Mouse (Mus musculus) kidney, postnatal 0 days (tissue): ENCODE measurements at regions not wholly inside any gene's neighbourhood (a gene's known extent, or its start where the extent isn't known, plus 50 kb on each side); places are given as distances from the start of the nearest gene placed in this dataset.
A peak's percentile ranks its signal among the peaks of the same experiment; 100 is the strongest.

Source experiments
- ATAC-seq: fragments of 200-750 bp; cut with Nextera tagmentation; replicated peaks from 2 replicates; pipeline ENCODE4 v1.8.0; 2017; ENCODE audit warnings: low read depth, moderate number of reproducible peaks, moderate TSS enrichment, moderate library complexity; ENCODE audit not compliant: low FRiP score
- DNase-seq: peaks from one replicate; pipeline ENCODE4 v3.0.0-alpha.2; 2016; ENCODE audit warnings: low spot score
- H3K27ac ChIP-seq: fragments of 300-500 bp; sonication (generic); 2 replicates; pipeline ENCODE4 v1.5.1; 2014; ENCODE audit warnings: mild to moderate bottlenecking
- H3K27me3 ChIP-seq: fragments of 300-500 bp; sonication (generic); 2 replicates; pipeline ENCODE4 v1.6.1; 2014; ENCODE audit warnings: low read length, mixed read lengths; ENCODE audit not compliant: insufficient read depth
- H3K36me3 ChIP-seq: fragments of 300-500 bp; sonication (generic); 2 replicates; pipeline ENCODE4 v1.6.1; 2014; ENCODE audit warnings: low read length, mixed read lengths; ENCODE audit not compliant: insufficient read depth
- H3K4me1 ChIP-seq: fragments of 300-500 bp; sonication (generic); replicated peaks from 2 replicates; pipeline ENCODE4 v1.6.1; 2014; ENCODE audit warnings: antibody characterized with exemption, low read length, mixed read lengths; ENCODE audit not compliant: insufficient read depth
- H3K4me2 ChIP-seq: fragments of 300-500 bp; sonication (generic); 2 replicates; pipeline ENCODE4 v1.6.1; 2014; ENCODE audit warnings: mild to moderate bottlenecking, low read length, moderate library complexity, mixed read lengths
- H3K4me3 ChIP-seq: fragments of 300-500 bp; sonication (generic); replicated peaks from 2 replicates; pipeline ENCODE4 v1.5.1; 2014; ENCODE audit warnings: low read depth, low read length
- H3K9ac ChIP-seq: fragments of 300-500 bp; sonication (generic); 2 replicates; pipeline ENCODE4 v1.6.1; 2014; ENCODE audit warnings: low read depth, low read length
- H3K9me3 ChIP-seq: fragments of 300-500 bp; sonication (generic); replicated peaks from 2 replicates; pipeline ENCODE4 v1.6.1; 2016; ENCODE audit warnings: low read length, inconsistent platforms, mixed read lengths
- CTCF ChIP-seq: IDR thresholded peaks from 2 replicates; pipeline ENCODE4 v1.5.1; 2016; ENCODE audit warnings: antibody characterized with exemption, low read depth, mild to moderate bottlenecking, moderate library complexity
- WGBS: fragments of 180-500 bp; shearing (Covaris S2); extraction: QIAGEN DNeasy Blood & Tissue Kit; methylation state at CpG from one replicate; pipeline ENCODE4 v1.1.7; 2014; 5-methylcytosine and 5-hydroxymethylcytosine counted together

- H3K36me3 ChIP-seq: no peaks in the 10 kb centered on the region
- H3K9ac ChIP-seq: no peak overlapping the region
- 81% methylated on average over 1 of the region's 1 CpGs for whole genome bisulfite sequencing
- ATAC-seq: no peak
- no peak for TF ChIP-seq CTCF
- no peak overlapping the region for H3K4me3 ChIP-seq
- DNase-seq: no peak
- H3K4me1 ChIP-seq: no peaks in the 10 kb centered on the region; the same call in 1 of the 2 replicates
- H3K27ac ChIP-seq: no peak overlapping the region
- no peak overlapping the region for H3K4me2 ChIP-seq
- H3K27me3 ChIP-seq: no peaks in the 10 kb centered on the region
- no peaks in the 10 kb centered on the region for H3K9me3 ChIP-seq
Measured at GRCm38 (mm10) chr1:151098763-151099162, 83.6 kb upstream of the Gm47985 start.

GRCm38 (mm10) chr1:151100565-151101483, 81.5 kb upstream of the Gm47985 start:
- no peak for TF ChIP-seq CTCF
- H3K4me3 ChIP-seq: no peak overlapping the region
- no peak overlapping the region for H3K27ac ChIP-seq
- H3K36me3 ChIP-seq: no peaks in the 10 kb centered on the region
- no peak for DNase-seq
- 65% methylated on average over 12 of the region's 12 CpGs for whole genome bisulfite sequencing
- no peaks in the 10 kb centered on the region; the same call in none of the 2 replicates for H3K4me1 ChIP-seq
- no peaks in the 10 kb centered on the region for H3K9me3 ChIP-seq
- ATAC-seq: no peak
- no peak overlapping the region for H3K9ac ChIP-seq
- H3K27me3 ChIP-seq: no peaks in the 10 kb centered on the region
- no peak overlapping the region for H3K4me2 ChIP-seq

GRCm38 (mm10) chr1:151101516-151101915, 80.8 kb upstream of the Gm47985 start:
- no peak for ATAC-seq
- H3K4me3 ChIP-seq: no peak overlapping the region
- no peak overlapping the region for H3K9ac ChIP-seq
- no peaks in the 10 kb centered on the region for H3K36me3 ChIP-seq
- no peaks in the 10 kb centered on the region; the same call in none of the 2 replicates for H3K4me1 ChIP-seq
- TF ChIP-seq CTCF: no peak
- H3K27me3 ChIP-seq: no peaks in the 10 kb centered on the region
- 89% methylated on average over 1 of the region's 1 CpGs for WGBS
- no peak for DNase-seq
- H3K27ac ChIP-seq: no peak overlapping the region
- no peaks in the 10 kb centered on the region for H3K9me3 ChIP-seq
- no peak overlapping the region for H3K4me2 ChIP-seq

- Histone ChIP-seq H3K9me3 (no peaks in the 10 kb centered on the region), H3K27ac (no peak overlapping the region), H3K9ac (no peak overlapping the region), H3K4me2 (no peak overlapping the region), H3K4me3 (no peak overlapping the region), H3K4me1 (no peaks in the 10 kb centered on the region; the same call in none of the 2 replicates), H3K36me3 (no peaks in the 10 kb centered on the region), H3K27me3 (no peaks in the 10 kb centered on the region)
- DNase-seq (no peak), ATAC-seq (no peak)
- no peak for TF ChIP-seq CTCF
- WGBS: 76% methylated on average over 3 of the region's 3 CpGs
Measured at GRCm38 (mm10) chr1:151102061-151102460, 80.3 kb upstream of the Gm47985 start.

- DNase-seq (no peak), ATAC-seq (no peak; the same call in 1 of the 2 replicates)
- H3K27me3 ChIP-seq: no peaks in the 10 kb centered on the region
- no peaks in the 10 kb centered on the region for H3K36me3 ChIP-seq
- H3K27ac ChIP-seq: no peak overlapping the region; the same call in 1 of the 2 replicates
- peak; percentile 41; the same call in 1 of the 2 replicates for TF ChIP-seq CTCF
- H3K4me3 ChIP-seq: no peak overlapping the region
- H3K9ac ChIP-seq: no peak overlapping the region
- H3K4me1 ChIP-seq: no peaks in the 10 kb centered on the region; the same call in none of the 2 replicates
- no peak overlapping the region for H3K4me2 ChIP-seq
- H3K9me3 ChIP-seq: no peaks in the 10 kb centered on the region
- 64% methylated on average over 16 of the region's 16 CpGs for WGBS
Measured at GRCm38 (mm10) chr1:151102646-151103391, 79.5 kb upstream of the Gm47985 start.

GRCm38 (mm10) chr1:151103522-151104037, 78.8 kb upstream of the Gm47985 start:
- Histone ChIP-seq H3K9ac (no peak overlapping the region), H3K36me3 (no peaks in the 10 kb centered on the region), H3K4me1 (no peaks in the 10 kb centered on the region; the same call in none of the 2 replicates), H3K9me3 (no peaks in the 10 kb centered on the region), H3K4me3 (no peak overlapping the region), H3K27ac (no peak overlapping the region), H3K4me2 (no peak overlapping the region), H3K27me3 (no peaks in the 10 kb centered on the region)
- no peak for DNase-seq
- ATAC-seq: no peak
- WGBS: 68% methylated on average over 6 of the region's 6 CpGs
- TF ChIP-seq CTCF: no peak
